Mouse (Mus musculus): ENCODE data around the gene Snrpd3. TPM values are rescaled to one million over a fixed set of nuclear protein-coding genes. Genes with fewer than 3 reads are reported as not detected.
"Not testable (repeated sequence)": the region's sequence is repeated elsewhere in the genome, so short reads cannot be mapped to it uniquely, and the experiment has no call there.

The Snrpd3 gene
- 82.5 and 104 TPM in 2 replicates for total RNA-seq (2021)
- long read RNA-seq, transcript Snrpd3-201 (4 exons, 3,036 nt) = major isoform, 37 of 44 reads
- long read RNA-seq, partial matches to known transcripts = 6 of 44 reads
- long read RNA-seq, other reads (novel, unspliced or antisense) = 0 of 44 reads

DNA sequence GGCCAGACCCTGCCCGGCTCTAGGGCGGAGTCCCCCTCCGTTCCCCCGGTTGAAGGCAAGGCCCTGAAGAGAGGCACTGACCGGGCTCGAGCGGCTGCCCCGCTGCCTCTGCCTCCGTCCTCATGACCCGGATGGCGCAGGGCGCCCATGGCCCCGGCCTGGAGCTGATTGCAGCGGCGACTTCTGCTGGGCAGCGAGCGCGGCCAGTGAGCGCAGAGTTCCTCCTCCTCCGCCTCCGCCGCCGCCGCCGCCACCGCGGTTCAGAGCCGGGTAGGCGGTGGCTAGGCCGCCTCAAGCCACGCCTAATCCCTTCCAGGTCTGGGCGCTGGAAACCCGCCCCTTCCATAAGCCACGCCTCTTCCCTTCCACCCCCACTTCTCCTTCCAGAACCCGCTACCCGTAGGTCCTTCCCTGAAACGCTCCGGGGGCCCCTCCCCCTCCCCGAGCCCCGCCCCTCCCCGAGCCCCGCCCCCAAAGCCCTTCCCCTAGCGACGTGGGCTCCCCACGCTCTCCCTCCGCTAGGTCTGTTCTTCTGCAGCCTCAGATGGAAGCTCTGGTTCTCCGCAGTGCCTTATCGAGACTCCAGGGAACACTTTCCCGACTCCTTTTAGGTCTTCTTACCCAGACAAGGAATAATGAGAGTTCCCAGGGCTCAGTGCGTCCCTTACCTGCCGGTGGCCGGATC, at the start of gene Snrpd3:
Gene Snrpd3, plus strand, starts transcription at position 479 of the 685 bp plus-strand sequence.
- DNase-seq = peak; percentile 93

DNA sequence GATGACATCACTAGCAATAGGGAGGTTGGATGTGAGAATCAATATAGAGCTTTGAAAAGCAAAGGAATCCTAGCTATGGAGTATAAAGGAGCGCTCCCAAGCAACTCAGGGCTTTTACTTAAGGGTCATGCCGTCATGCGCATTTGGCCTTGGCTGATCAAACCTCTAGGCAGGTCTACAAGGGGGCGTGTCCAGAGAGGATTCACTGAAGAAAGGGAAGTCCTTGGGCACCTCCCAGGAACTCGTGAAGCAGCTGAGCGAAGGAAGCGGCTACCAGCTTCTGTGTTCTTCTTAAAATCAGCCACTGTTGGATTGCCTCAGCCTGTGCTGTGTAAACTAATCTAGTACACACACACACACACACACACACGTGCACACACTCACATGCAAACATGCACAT, 43.9 kb upstream of the Snrpd3 start:
- DNase-seq = no peak

DNA sequence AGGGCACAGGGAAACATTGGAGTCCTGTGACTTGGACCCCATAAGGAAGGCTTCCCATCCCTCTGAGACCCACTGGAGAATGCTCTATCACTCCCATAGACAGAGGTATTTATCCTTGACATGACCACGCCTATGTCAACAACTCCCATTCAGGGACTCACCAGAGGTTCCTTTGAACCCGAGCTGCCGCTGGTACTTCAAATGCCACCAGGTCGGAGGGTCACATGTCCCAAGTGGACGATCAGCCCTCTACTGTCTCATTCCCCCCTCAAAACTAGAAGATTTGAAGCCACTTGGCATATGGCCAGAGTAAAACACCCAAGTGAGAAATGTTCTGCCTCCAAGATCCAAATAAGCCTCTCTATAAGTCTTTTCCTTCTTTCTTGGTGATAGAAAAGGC, 42.8 kb upstream of the Snrpd3 start:
- DNase-seq = no peak

DNA sequence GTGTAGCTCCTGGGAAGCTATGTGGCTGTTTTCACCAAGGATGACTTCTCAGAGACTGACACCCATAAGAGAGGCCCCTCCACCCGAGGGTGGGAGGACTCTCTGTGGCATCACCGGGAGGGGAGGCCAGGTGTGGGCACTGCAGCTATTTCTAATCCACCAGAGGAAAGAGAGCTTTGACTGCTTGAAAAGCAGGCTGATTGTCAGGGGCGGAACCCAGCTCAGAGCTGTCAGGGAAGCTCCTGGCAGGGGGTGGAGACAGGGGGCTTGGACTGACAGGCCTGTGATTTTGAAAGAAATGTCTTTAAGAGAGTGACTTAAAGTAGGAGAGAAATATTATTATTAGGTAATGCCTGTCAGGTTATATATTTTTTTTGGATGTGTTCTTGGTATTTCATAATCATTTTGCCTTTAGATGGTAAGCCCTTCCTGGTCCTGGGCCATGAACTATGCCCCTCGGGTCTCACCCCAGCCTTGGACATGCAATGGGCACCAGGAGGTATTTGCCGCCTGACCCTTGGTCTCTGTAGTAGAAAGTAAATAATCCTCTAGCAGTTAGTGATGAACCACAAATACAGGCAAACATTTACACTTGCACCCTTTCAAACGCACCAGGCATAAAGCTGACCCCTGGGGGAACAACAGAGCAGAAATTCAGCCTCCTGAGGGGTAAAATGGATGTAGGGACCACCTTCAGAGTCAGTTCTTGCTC, 42.1 kb upstream of the Snrpd3 start:
- DNase-seq = not testable (repeated sequence)

DNA sequence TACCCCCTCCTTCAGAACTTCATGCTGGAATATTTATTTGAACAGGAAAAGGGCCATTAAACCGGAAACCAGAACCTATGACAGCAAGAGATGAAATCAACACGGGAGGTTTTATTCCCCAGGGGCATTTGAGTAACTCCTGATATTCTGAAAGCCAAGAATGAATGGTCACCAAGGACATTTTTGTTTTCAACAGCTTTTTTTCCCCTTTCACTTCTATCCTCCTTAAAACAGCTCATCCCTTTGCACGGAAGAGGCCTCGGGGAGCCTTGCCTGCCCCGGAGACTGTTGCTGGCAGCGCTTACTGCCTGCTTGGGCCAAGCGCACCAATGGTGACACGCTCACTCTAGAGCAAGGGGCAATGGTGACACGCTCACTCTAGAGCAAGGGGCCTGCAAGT, 40.3 kb upstream of the Snrpd3 start:
- peak; percentile 13 for DNase-seq

DNA sequence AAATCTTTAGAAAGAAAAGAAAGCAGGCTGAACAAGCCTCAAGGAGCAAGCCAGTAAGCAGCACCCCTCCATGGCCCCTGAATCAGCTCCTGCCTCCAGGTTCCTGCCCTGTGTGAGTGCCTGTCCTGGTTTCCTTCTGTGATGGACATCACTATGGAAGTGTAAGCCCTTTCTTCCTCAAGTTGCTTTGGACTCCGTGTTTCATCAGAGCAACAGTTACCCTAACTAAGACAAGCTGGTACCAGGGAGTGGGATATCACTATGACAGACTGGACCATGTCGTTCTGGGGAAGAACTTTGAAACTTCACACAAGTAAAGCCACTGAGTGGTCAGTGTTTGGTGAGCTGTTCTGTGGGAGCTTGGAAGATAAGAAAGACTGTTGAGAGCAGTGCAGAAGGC, 37.4 kb upstream of the Snrpd3 start:
- no peak for DNase-seq

DNA sequence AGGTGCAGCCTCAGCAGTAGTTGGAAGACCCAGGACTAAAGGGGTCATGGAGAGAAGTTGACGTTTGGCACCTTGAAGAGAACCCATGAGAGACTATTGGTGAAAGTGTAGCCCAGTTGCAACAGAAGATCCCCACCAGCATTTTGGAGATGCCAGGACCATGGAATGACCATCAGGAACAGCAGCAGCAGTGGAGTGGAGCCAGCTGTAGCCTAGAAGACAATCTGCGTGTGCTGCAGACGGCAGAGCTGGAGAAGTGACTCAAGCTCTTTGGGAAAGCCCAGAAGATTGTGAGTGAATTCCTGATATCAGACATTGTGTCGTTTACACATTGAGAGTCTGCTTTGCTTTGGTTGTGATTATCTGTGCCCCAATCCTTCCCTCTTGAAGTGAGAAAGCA, 35.6 kb upstream of the Snrpd3 start:
- no peak for DNase-seq

DNA sequence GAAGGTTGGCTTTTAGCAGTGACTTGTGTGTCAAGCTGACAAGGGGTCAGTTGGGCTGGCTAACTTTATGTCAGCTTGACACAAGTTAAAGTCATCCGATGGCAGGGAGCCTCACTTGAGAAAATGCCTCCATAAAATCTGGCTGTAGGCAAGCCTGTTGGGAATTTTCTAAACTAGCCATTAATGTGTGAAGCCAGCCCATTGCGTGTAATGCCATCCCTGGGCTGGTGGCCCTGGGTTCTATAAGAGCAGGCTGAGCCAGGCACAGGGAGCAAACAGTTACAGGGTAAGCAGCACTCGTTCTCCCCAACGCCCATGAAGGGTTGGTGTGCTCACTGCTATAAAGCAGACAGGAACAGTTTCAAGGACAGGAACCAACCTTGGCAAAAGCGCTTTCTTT, 35.1 kb upstream of the Snrpd3 start:
- DNase-seq = no peak

DNA sequence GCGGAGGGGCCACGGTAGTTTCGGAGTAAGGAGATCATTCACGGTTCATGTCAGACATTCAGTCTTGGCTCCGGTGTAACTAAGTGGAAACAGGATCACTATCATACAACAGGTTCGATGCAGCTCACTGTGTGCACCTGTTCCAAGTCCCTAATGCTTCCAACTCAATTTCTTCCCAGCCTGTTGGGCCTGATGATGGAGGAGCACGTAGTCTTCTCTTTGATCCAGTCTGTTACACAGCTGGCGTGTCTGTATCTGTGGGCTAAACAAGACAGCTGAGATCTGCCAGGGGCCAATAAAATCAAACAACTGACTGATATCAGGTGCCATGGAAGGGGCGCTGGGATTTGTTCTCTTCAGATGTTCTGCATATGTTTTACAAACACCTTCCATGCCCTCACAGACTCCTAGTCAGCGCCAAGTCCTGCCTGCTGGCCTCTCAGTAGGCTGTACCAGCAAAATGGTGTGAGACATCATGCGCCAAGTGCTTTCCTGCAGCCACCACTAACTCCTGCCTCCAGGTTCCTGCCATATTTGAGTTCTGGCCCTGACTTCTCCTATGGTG, 34.4 kb upstream of the Snrpd3 start:
- DNase-seq = no peak

DNA sequence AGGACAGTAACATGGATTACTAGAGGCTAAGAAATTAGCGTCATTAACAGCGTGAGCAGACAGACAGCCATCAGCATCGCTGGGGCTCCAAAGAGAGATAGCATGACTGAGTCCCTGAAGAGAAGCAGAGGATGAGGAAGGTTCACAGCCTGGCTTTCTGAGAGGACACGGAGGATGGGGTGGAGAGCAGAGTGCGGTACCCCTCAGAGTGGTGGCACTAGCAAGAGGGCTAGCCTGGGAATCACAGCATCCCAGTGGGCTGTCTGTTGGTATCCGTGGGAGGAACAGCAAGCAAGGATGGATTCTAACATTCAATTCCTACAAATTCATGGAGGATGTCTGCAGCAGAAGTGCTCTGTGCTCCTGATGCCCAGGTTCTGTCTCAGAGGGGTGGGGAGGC, 33.3 kb upstream of the Snrpd3 start:
- DNase-seq = no peak

DNA sequence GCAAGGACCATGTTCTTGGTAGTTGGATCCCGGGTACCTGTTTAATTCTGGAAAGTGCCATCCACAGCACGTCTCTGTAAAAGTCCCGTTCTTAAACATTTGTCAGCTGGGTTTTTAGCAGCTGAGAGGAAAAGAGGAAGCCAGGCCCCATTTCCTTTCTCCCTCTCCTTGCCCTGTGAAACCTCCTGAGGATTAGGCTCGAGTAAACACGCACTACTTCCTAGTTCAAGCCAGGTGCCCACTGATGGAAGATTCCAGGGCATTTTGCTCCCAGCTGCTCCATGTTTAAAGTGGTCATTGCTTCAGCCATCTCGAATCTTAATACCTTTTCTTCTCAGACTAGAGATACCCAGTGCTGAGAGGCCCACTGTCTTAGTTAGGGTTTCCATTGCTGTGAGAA, 32.6 kb upstream of the Snrpd3 start:
- no peak for DNase-seq

DNA sequence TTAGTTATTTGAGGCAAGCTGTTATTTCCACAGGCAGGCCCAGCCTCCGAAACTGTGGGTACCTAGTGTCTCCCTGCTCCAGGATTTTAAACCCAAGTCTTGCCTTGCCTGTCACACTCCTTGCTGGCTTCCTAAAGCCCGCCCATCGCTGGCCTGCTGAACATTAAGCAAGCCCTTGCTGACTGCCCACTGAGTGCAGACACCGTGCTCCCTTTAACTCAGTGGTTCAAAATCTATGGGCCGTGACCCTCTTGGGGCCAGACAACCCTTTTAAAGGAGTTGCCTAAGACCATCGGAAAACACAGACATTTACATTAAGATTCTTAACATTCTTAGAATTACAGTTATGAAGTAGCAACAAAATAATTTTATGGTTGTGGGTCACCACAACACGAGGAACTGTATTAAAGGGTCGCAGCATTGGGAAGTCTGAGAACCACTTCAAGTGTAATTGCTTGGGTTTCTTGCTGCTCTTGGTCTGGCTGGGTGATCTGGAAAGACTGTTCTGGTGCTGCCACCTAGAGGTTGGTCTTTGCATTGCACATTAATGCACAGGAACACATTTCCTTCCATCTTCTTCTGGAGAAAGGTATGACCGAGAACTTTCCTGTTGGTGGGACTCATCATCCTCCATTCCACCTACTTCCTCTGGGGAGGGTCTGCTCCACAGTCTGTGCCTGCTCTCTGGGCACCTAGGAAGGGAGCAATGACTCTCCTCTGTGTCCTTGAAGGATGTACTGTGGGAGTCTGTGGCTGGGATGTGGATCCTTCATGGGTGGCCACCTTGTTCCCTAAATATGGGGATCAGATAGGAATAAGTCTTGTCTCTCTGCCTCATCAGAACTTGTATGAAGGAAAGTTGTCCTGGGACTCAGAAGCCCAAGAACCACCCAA, 31.0 kb upstream of the Snrpd3 start:
- peak; percentile 75 for DNase-seq

DNA sequence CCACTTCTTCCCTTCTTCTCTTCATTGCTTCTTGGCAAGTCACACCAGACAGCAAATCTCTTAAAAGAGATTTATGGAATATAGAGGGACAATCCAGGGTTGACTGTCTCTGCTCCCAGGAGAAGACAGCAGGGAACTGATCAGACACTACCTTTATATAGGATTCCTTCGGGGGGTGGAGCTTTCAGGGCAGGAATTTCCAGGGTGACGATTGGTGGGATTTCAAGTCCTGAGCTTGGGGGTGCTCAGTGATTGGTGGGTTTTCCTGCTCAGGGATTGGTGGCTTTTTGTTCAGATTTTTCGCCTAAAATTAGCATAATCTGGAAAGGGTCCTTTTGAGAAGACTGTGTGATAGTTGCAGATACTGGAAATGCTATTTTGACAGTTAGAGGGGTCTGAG, 30.2 kb upstream of the Snrpd3 start:
- no peak for DNase-seq

DNA sequence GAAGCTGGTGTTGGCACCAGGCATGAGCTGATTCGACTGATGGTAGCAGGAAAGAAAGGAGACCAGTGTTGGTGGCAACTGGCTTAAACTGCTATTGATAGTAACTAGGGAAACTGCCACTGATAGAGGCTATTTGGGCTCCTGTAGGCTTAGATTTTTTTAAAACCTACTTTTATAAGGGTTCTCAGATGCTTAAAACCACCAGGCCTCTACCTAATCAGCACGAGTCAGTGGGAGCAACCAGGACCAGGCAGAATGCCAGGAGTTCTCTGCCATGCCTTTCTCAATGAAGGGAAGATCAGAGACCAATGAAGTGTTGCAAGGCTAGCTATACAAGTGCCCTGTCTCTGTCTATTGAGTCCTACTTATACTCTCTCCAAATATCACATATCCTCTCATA, 27.8 kb upstream of the Snrpd3 start:
- no peak for DNase-seq

DNA sequence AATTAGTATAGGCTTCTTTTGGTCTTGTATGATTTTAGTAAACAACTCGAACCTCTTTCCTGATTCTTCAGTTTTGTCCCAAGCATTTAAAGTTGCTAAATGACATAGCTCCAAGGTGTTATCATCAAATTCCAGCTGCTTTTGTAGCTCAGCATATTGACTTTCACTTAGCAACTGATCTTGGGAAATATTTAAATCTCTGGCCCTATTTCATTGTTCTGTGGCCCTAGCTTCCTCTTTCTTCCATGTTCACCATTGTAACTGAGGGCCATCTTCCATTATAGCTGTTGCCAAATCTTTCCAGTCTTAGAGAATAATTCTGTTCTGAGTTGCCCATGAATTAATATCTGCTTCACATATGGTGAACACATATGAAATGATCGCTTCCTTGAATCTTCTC, 26.6 kb upstream of the Snrpd3 start:
- DNase-seq = no peak

DNA sequence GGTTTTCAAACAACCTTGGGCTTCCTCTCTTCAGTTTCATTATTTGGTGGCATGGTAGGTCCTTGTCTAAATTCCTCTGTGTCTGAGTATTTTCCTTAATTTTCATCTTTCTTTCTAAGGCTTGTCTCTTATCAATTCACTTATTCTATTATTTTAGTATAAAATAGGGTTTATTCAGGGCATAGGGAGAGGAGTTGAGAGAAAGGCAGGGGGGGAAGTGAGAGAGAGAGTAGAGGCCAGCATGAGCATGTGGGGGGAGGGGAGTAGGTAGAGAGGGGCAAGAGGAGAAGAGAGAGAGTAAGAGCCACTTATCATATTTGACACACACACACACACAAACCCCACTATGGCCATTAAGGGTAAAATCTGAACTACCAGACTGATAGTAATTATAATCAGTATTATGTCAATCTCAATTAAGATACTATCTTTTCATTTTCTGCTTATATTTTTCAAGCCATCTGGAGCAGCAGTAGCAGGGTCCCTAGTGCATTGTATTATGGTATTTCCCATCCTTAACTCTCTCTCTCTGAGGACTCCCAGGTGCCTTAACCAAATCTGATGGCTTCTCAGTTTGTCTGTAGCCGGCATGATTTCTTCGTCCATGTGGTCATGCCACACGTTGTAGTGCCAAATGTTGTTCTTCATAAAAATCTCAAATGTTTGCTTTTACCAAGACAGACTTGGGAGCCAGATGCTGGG, 26.0 kb upstream of the Snrpd3 start:
- no peak for DNase-seq

DNA sequence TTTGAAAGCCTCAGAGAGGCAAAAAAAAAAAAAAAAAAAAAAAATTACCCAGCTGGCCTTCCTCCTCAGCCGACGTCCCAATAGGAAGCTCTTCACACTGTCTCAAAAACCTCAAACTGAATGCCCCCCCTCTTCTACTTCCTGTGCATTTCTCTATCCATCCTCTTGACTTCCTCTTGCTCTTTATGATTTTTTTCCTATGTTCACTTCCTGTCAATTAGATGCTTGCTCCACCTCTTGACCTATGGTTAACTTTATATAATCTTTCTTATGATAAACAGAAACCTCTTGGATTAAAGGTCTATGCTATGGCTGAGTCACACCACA, 25.5 kb upstream of the Snrpd3 start:
- DNase-seq = no peak

DNA sequence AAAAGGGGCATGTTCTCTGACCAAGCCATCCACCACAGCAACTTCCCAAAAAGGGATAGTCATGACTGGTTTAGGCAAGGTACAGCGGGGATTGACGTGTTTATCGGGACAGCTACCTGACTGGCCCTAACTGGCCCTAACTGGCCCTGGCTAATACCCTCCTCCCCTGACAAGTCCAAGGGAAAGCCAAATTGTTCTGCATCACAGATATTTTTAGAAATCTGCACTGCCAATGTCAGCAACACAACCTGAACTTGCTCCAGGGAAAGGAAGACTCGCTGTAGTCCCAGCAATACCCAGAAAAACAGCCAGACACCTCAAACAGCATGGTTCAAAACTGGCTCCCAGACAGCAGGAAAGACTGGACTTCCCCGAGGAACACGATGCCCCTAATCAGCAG, 22.0 kb upstream of the Snrpd3 start:
- DNase-seq = no peak

DNA sequence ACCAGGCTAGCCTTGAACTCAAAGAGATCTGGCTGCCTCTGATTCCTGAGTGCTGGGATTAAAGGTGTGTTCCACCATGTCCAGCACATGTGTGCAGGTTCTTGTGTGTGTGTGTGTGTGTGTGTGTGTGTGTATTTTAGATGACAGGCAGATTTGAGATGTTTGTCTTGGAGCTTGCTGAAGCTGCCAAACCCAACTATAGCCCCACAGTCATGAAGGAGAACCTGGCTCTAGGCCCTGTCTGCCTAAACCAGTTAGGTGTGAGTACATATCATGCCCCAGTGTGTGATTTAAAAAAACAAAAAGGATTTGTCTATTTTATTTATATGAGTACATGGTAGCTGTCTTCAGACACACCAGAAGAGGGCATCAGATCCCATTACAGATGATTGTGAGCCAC, 21.4 kb upstream of the Snrpd3 start:
- DNase-seq = no peak

DNA sequence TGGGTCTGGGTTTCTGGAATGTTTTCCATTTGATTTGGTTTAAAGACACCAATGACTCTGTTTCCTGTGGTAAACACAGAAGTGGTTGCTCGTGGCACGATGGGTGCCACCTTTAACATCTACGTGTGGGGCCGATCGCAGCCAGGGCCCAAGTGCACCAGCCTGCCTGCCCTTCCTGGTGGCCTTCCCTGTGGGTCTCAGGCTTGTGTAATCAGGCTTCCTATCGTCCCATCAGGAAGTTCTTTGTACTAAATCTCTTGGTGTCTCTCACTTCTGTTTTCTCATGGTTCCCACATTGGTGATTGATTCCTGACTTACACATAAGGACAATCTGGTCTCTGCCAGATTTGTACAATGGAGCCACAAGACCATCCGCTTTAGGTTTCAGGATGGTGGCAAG, 18.1 kb upstream of the Snrpd3 start:
- not testable (repeated sequence) for DNase-seq

DNA sequence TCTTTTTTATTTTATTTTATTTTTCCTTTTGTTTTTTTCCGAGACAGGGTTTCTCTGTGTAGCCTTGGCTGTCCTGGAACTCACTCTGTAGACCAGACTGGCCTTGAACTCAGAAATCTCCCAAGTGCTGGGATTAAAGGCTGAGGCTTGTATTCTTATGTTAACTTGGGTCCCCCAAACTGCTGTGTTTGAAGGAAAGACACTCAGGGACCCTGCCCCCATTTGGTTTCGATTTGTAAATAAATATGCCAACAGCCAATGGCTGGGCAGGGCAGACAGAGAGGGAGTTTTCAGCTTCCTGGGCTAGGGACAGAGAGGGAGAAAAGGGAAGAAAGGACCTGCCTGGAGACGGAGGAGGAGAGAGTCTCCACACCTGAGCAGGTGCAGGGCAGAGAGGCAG, 17.6 kb upstream of the Snrpd3 start:
- no peak for DNase-seq

DNA sequence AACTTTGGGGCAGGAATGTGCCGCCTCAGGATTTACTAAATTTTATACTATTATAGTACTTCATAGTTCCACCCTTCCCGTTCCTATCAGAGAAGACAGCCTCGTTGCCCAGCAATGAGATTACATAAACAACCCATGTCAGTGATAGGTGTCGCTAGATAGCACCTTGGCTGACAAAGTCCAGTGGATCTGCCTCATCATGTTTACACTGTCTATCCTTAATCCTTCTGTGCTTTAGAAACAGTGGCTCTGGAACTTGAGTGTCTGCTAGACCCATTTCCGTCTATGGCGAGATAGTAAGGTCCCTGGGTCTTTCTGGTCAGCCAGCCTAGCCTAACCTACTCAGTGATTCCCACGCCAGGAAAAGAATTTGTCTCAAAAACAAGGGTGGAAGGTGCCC, 17.0 kb upstream of the Snrpd3 start:
- no peak for DNase-seq
